Mouse (Mus musculus): ENCODE measurements around the gene Zfp202.

GRCm38 (mm10) chr9:40235220-40235619 is 43.1 kb downstream of the Zfp202 start:
- no peak for TF ChIP-seq CTCF (IDR thresholded peaks at IDR 0.05; ENCODE audit: control insufficient read depth, insufficient read depth, low read length)
- TF ChIP-seq POLR2A (IDR thresholded peaks at IDR 0.05; ENCODE audit: borderline replicate concordance, control insufficient read depth, low read depth, low read length), result no peak

Measured in bone marrow, adult 2 months (tissue).